Mouse (Mus musculus) right cerebral cortex, postnatal 25 days (tissue): Measurements from ENCODE around the gene Gabra4.
"Not testable (repeated sequence)": the region's sequence is repeated elsewhere in the genome, so short reads cannot be mapped to it uniquely, and the experiment has no call there.

Experiments used
- DNase-seq: peaks from one replicate; pipeline ENCODE4 v3.0.0; 2022

Gene Gabra4

GRCm38 (mm10) chr5:71658115-71658497, at the start of gene Gabra4:
Gene Gabra4 (minus strand): TSS chr5:71658308.
- no peak for DNase-seq

DNA sequence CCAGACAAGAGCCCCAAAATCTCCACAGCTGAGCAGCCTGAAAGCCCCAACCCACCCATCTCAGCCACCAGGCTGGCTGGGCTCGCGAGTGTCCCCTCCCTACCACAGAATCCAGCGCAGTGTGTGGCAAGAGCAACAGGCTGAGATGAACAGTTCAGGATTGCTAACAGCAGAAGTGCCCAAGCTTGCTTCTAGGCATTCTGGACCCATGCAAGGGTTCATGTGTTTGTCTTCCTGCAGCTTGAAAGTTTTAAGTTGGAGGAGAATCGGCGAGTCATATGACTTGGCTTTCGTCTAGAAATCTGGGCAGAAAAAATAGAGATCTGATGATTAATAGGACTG, 43.1 kb upstream of the Gabra4 start:
- no peak for DNase-seq

- DNase-seq: peak; percentile 75
Observed at GRCm38 (mm10) chr5:71700468-71701272, 42.6 kb upstream of the Gabra4 start.

DNA sequence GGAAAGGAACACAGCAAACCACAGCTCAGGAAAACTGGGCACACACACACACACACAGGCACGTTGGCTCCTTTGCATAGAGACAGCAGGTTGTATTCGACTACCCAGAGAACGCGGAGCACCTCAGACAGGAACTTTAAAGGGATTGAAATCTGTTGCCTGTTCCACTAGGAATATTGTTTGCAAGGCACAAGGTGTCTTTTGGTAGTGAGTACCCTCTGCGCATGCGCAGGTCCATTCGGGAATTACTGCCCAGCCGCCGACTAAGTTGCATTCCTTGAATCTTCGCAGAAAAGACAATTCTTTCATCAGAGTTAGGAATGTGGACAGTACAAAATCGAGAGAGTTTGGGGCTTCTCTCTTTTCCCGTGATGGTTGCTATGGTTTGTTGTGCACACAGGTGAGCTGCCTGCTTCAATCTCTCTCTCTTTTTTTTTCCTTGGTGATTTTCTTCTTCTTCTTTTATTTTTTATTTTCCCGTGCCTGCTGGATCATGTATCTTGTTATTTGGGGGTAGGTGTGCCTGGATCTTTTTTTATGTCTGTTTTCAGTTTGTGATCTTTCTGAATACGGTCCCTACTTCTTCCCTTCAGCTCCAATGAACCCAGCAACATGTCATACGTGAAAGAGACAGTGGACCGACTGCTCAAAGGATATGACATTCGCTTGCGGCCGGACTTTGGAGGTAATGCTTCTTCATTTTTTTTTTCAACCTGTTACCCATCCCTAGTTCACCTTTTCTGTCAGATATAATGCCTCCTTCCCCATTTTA, 41.8 kb upstream of the Gabra4 start:
- DNase-seq: peak; percentile 80

- DNase-seq: no peak
Observed at GRCm38 (mm10) chr5:71665593-71665992, 7.5 kb upstream of the Gabra4 start.

DNA sequence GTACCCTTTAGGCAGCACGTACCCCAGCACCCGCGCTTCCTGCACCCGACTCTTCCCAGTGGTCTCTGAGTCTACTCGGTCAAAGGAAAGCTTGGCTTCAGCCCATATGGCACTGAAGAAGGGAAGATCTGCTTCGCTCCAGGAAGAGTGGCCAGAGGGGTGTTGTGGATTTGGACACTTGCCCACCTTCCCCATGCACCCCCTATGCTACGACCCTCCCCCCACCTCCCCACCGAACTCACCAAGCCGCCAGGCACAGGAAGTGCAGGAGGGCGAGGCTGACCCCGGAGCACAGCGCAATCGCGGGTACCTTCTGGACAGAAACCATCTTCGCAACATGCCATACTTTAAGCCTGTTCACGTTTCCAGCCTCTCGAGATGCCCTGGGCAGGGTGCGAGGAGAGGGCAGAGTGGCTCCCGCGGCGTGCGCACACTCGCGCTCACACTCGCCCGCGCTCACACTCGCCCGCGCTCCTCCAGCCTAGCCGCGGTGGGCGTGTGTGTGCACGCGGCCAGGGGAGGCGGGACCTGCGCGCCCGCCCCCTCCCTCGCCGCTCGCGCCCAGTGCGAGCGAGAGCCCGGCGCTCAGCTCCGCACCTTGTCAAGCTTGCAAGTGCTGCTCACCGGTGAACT, 510 bp downstream of the Gabra4 start, which contains the start of gene Gabrb1:
TSS of gene Gabrb1 (plus strand) at position 632 of the 633 bp plus-strand sequence.
- DNase-seq: peak; percentile 75

GRCm38 (mm10) chr5:71656771-71657170, 1.3 kb downstream of the Gabra4 start:
- DNase-seq: peak; percentile 52

- peak; percentile 14 for DNase-seq
Observed at GRCm38 (mm10) chr5:71654056-71654455, 4.1 kb downstream of the Gabra4 start.

DNA sequence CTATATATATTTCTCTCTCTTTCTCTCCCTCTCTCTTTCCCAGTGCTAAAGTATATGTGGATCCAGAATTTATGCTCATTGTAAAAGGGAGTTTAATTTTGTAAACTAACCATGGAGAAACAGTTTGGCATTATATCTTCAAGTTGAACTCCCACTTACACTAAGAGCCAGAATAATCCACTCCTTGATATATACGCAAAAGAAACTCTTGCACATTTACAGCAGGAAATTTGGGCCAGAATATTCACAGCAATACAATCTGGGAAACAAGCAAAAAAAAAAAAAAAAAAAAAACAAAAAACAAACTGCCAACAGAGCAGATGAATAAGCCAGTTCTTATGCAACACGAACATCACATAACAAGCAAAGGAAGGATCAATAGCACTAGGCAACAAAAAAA, 10.0 kb downstream of the Gabra4 start:
- DNase-seq: no peak

- no peak for DNase-seq
Observed at GRCm38 (mm10) chr5:71639804-71640203, 18.3 kb downstream of the Gabra4 start.

DNA sequence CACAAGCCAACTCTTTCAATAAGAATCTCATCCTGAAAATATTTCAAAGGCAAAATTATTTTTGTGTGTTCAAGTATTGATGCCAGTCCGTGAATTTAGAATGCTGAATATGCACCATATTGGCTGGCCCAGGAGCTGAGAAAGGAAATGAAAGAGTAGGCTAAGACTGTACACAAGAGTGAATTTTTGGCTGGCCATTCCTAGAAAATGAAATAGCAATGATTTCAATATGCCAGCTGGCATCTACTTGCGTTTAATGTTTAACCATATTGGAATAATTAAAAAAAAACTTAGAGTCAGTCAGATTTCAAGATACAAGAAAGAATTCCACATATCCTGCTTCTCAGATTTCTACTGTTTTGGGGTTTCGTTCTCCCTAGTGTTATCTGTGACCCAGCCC, 30.3 kb downstream of the Gabra4 start:
- no peak for DNase-seq

DNA sequence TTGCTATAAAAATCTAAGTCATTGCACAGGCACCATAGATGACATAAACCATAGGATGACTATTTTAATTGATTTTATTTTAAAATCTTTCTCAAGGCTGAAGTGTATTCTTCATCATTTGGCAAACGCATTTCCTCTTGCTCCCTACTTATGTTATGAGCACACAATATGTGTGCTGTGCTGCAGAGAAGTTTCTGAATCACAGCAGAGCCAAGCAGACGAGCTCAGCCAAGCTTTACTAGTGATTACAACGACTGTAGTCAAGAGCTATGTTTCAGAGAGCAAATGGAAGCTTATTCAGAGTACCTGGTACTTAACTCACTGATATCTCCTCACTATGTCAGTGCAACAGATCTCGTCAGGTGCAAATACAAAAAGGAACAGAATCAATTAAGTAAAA, 41.4 kb downstream of the Gabra4 start:
- no peak for DNase-seq

- DNase-seq: no peak
Observed at GRCm38 (mm10) chr5:71614311-71614710, 43.8 kb downstream of the Gabra4 start.

- no peak for DNase-seq
Observed at GRCm38 (mm10) chr5:71608735-71609134, 49.4 kb downstream of the Gabra4 start.

GRCm38 (mm10) chr5:71606907-71607306, 51.2 kb downstream of the Gabra4 start:
- DNase-seq: no peak

GRCm38 (mm10) chr5:71604128-71604690, 53.9 kb downstream of the Gabra4 start:
- no peak for DNase-seq

GRCm38 (mm10) chr5:71595321-71595720, 62.8 kb downstream of the Gabra4 start:
- no peak for DNase-seq

- DNase-seq: no peak
Observed at GRCm38 (mm10) chr5:71593745-71594255, 64.3 kb downstream of the Gabra4 start.

- no peak for DNase-seq
Observed at GRCm38 (mm10) chr5:71571646-71572237, 86.4 kb downstream of the Gabra4 start.

DNA sequence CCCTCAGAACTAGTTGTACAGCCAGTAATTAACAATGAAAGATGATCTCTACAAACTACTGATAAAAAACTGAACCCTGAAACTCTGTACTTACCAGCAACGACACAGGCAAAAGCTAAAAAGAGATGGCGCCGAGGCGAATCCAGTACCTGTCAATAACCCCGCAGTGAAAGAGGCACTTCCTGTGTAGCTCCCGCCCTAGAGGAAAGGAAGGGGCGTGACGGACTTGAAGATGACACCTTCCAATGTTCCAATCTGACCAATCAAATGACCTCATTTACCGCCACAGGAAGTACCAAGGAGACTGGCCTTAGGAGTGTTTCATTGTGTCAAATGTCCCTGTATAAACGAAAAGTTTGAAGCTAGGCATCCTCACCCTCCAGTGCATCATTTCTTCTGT, 110.0 kb downstream of the Gabra4 start, which contains the start of gene Cox7b2:
TSS of gene Cox7b2 (minus strand) at position 127 of the 400 bp plus-strand sequence.
- no peak for DNase-seq

- DNase-seq: no peak
Observed at GRCm38 (mm10) chr5:71545554-71545953, 112.6 kb downstream of the Gabra4 start.

DNA sequence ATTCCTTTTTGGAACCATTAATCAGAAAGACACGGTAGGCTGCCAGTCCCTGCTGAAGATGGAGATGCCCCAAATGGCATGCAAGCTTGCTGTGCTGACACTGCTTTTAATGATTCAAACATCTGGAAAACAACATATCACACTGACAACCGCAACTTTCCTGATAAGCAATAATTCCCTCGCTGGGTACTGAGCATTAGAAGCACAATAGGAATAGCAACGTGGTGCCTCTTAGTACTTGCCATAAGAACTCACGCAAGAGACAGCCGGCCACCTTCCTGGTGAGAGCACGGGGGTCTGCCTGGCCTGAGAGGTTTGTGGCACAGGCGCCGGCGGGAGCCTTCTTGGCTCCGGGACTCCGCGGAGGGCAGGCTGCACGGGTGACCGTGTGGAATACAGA, 132.6 kb downstream of the Gabra4 start:
- not testable (repeated sequence) for DNase-seq
